Mouse (Mus musculus) neural tube, embryonic 10.5 days (tissue): ENCODE results near the gene Sdk2.

Experiments used
- DNase-seq: peaks from one replicate; pipeline ENCODE4 v3.0.0-alpha.2; 2017; ENCODE audit warnings: low spot score; ENCODE audit errors: extremely low spot score

Gene Sdk2

DNA sequence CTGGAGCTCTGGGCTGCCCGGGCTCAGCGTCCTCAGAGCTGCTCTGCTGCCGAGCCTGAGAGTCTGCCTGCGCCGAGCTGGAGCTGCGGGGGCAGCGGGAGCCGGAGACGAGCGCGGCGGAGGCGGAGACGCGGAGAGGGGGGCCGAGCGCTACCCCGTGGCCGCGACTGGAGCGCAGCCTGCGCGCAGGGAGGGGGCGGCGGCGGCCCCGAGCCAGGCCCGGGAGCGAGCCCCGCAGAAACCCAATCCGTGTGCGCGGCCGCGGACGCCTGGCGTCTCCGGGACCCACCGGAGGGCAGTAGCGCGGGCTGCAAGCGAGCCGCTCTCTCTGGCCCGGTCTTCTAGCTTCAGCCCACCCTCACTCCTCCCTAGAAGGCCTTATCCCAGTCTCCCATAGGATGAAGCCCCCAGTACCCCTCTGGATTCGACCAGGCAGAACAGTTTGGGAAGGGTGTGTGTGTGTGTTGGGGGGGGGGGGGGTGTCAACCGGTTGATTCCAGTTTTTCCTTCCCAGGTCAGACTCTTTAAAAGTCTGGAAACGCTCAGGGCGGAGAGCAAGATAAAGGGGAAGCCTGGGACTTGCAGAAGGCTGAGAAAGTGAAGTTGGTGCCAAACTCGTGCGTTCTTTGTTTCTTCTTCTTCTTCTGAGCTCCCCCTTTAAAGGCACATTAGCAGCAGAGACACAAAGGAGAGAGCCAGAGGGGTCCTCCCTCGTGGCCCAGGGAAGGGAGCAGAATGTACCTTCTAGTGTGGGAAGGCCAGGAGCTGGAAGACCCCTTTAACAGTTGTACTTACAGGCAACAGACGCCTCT lies at the start of gene Sdk2:
TSS of gene Sdk2 (minus strand) at position 96 of the 812 bp plus-strand sequence.
- DNase-seq = peak; percentile 84

DNA sequence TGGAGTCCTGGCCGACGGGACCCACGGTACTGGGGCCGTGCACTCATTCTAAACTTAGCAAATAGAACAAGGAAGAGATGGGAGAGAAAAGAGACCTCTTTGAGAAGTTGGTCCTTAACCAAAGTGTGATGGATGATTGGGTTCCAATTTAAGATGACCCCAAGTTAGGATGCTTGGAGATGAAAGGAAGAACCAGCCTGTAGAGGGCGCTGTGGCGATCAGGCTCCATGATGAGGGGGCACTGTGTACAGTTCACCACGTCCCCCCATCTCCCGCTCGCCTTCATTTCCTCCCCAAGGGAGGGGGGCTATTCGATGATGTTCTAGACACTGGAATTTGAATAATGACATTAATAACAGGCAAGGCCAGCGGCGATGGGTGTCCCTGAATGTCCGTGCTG lies 48.2 kb upstream of the Sdk2 start:
- DNase-seq = no peak

DNA sequence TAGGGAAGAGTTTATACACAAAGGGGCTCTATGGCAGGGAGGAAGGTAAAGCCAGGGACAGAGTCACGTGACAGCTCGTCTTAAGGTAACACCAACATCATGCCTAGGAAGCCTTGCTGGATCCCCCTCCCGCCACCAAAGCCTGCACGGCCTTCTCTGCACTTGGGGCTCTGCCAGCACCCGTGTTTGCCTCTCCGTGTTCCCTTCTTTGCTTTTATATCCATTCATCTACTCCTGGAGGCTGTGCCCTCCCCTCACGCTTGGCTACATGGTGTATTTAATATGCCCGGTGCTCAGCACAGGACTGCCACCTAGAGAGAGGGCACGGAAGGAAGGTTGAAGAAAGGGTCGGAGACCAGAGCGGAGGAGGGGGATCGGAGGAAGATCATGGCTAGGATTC lies 47.8 kb upstream of the Sdk2 start:
- no peak for DNase-seq

DNA sequence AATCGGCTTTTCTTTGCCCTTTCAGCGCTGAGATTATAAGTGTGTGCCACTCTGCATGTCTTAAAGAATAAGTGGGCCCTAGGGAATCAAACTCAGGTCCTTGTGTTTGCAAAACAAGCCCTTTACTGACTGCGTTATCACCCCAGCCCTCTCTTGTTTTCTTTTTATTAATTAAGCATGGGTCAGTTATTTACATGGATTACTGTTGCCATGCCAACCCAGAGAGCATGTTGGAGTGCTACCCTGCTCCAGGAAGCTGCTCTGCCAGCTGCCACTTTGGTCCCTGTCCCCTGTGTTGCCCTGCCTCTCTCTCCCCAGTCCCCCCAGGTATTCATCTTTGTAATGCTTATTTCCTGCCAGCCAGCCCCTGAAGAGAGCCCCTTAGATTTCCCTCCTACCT lies 44.0 kb upstream of the Sdk2 start:
- no peak for DNase-seq

DNA sequence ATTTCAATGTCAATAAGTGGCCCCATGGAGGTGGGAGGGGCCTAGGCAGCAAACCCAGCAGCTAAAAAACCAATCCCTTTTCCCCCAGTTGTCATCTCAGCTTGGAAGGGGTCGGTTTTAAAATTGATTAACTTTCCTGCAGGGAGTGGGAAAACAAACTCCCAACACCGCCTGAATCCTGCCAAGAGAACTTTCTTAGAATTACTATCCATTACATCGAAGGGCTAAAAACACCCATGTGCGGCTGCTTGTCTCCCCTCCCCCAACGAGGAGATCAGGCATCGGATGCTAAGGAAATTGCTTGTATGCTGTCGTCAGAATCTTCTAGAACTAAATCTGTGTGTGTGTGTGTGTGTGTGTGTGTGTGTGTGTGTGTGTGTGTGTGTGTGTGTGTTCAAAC lies 26.8 kb upstream of the Sdk2 start:
- no peak for DNase-seq

DNA sequence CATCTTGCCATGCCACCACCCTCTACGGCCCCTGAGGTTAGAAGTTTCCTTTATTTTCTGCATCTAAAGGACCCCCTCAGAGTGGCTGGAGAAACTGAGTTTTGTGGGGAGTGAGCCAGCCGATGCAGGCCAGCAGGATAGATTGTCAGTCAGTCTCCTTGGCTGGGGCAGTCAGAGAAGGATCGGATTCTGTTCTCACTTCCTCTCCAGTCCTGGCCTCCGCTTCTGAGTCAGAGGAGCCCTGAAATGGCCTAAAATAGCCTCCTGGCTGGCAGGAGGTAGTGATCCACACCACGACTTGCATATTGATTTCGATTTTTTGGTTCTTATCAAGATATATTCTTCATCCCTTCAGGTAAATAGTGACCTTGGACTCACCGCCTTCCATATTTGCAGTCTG lies 26.3 kb upstream of the Sdk2 start:
- DNase-seq = no peak

DNA sequence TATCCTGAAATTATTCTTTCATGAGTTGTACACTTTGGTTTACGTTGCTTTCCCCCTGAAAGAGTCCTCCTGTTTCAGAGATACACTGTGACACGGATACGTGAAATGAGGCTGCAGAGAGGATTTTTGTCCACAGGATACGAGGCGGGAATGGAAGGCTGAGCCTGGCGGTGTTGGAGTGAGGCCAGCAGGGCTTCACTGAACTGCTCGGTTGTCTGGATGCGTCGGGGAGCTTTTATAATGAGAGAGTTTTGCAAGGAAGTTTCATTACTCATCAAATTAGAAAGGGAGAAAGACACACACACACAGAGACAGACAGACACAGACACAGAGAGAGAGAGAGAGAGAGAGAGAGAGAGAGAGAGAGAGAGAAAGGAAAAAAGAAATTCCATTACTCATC lies 13.8 kb upstream of the Sdk2 start:
- no peak for DNase-seq

DNA sequence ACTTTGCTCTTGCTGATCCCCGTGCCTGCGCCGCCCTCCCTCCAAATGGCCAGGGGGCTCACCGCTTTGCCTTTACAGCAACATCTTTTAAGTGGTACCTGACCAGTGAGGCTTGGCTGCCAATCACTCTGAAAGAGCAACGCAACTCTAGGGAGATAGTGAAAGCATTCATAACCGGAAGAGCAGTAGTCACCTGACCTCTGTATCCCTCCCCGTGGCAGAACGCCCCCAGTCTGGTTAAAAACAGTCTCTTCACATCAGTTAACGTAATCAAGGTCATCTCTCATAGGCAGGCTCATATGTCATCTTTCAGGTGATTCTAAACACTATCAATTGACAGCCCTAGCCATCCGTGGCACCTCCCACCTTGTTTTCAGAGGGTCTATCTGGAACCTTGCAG lies 5.8 kb upstream of the Sdk2 start:
- DNase-seq = no peak

DNA sequence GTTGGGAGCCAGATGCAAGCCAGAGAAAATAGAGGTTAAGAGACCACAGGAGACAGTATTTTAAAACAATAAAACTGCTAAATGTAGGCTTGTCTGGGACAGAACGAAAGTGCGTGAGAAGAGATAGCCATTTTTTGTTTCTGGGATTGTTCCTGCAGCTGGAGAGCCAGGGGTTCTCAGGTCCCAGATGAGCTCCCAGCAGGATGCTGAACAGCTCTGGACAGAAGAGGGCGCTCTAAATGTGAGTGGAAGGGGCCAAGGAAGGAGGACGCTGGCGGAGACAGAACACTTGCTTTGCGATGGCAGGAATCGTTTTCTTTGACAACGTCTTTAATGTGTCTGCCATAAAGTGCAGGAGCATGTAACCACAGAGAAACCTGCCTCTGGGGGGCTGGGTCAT lies 5.2 kb upstream of the Sdk2 start:
- peak; percentile 56 for DNase-seq

DNA sequence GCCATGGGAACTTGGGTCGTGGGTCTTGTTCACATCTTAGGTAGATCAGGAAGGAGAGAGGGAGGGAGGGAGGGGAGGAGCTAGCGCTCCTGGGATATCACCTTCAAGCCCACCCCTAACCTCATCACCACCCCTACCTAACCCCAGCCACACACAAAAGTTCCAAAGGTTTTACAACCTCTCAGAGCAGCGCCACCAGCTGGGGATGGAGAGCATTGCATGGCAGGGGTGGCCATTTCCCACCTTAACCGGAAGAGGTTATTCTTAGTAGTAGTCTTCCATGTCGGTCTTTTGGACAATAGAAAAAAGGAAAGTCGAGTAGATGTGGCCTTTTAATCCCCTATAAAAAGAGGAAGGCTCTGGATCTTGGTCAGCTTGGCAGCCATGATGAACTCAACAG lies 4.0 kb upstream of the Sdk2 start:
- no peak for DNase-seq

DNA sequence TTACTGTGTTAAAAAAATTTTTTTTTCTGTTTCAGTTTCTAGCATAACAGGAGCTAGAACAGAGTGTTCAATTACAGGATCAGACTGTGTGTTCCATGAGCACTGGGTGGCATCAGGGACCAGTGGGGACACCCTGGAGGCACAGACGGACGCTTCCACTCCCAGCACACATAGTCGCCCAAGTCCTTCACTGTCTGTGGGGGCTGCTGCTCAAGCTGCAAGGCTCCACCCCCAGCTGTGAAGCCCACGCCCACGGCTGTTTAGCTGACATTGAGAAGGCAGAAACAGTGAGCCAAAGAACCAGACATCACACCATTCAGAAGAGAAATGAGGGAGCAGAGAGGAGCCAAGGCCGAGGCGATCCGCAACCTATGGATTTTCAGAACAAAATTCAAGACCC lies 3.3 kb upstream of the Sdk2 start:
- DNase-seq = no peak

DNA sequence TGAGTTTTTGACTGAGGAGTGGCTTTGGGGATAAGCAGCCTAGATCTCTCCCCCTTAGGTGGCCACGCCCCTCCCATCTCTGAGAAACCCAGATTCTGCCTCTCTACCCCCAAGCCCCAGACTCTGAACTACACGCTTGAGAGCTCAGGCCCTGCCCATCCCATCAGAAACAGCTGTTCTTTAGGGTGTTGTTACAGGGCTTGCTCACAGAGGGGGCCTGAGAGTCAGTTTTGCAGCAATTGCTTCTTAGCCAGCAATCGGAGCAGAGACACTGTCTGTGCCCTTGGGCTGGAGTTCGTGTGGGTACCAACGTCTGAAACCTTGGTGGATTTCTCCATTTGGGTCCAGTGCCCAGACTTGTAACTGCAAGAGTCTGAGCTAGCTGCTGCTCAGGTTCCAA lies 1.5 kb upstream of the Sdk2 start:
- peak; percentile 70 for DNase-seq

DNA sequence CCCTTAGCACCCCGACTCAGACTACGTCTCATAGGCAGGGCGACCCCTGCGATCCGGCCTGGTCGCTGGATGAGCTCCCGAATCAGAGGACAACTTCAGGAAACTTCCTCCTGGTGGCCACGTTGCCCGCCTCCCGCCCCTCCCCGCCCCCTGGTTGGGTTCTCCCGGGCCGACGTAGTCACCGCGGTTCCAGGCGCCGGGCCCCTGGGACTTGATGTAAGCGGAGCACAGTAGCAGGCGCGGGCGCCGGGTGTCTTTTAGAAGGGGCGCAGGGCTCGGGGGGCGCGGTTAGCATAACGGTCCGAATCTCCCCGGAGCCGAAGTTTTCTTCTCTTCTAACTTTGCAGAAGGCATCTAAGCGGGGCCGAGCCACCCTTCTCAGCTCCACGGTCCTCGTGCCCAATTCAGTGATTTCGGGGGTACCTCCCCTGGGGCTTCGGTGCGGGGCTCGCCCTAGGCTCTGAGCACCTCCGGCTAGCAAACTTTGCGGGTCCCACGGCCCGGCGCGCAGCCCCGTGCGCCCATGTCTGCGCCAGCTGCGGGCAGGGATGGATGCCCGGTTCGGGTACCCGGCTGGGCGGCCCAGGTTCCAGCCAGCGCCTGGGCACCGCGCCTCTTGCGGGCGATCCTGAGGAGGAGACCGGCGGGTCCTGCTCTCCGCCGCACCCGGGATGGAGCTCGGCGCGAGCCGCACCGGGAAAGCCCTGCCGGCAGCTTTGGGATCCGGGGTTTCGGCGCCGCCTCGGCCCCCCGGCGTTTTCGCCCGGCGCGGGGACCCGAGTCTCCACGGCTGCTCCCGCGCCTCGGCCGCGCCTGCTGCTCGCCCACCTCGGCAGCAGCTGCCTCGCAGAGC lies 522 bp downstream of the Sdk2 start:
- no peak for DNase-seq

DNA sequence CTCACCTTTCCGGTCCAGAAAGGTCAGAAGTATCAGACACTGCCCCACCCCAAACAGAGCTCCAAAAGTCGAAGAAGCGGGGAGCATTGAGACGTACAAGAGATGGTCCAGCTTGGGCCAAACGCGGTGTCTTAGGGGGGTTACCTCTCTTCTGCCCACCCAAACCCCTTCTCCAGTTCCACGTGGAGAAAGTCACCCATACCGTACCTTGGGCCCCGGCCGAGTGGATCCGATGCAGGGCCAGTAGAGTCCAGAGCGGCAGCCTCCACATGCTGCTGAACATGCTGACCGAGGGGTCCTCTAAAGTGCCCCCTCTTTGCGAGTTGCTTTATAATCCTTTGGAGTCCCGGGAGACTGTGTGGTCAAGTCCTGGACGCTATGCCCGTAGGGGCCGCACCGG lies 1.2 kb downstream of the Sdk2 start:
- DNase-seq = no peak

DNA sequence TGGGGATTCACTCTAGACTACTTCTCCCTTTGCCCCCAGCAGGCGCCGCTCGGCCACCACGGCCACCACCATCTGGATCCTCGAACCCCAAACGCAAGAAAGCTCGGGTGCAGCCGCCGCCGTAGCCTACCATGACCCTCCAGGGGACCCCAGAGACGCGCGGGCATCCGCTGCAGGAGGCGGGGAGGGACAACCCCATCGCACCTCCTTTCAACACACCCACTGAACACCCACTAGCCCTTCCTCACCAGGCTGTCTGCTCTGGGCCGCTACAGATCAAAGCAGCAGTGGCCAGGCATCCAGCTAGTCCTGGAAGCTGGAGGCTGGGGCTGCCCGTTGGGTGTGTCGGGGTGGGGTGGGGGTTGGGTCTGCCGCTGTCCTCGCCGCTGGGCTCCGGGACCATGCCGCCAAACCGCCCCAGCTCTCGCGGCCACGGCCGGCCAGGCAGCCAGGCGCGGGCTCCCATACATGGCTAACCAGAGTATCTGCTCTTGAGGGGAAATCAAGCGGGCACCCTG lies 1.9 kb downstream of the Sdk2 start:
- DNase-seq = peak; percentile 70

DNA sequence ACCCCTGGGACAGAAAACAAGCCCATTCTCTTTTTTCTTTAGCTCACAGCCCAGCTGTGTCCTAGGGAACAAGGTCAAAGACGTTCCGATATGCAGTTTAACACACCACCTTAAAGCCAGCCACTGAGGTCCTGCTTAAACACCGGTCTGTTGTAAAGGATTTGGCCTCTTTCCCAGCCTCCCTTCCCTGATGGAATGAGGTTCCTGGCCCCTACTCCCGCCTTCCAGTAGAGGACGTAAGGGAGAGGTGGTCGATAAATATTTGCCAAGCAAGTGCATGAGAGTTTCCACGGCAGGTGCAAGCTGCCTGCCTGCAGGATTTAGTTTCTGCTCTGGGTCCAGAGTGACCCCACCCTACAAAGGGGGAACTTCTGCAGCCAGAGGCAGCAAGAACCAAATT lies 4.9 kb downstream of the Sdk2 start:
- no peak for DNase-seq

DNA sequence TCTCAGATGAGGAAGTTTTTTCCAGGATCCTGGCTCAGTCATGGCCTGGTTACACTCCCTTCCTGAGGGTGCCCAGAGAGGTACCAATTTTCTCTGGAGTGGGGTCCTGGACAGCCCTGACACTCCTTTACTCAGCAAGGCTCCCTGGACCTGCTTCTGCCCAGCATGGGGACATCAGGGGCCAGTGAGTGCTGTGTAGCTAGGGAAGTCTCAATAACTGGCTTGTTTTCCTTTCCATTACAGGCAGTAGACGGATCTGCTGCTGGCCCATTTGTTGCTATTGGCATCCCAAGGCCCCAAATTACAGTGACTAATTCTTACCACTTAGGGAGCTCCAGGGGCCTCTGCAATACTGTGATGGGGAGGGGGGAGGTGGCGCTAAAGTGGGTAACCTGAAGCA lies 5.6 kb downstream of the Sdk2 start:
- no peak for DNase-seq

DNA sequence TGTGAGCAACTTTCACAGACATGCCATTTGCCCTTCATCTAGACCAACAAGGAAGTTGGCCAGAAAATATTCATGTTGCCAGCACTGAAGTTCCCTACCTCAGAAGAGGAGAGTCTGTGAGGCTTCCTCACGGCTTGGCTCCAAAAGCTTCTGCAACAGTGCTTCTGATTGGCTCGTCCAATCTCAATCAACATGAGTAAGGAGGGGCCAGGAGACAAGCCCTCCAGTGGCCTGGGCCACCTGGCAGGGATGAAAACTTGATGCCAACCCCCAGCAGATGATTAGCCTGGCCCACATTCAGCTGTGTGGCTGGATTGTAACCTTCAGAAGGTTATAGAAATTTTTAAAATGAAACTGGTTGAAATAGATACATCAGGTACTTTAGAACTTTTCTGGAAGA lies 10.5 kb downstream of the Sdk2 start:
- DNase-seq = no peak

DNA sequence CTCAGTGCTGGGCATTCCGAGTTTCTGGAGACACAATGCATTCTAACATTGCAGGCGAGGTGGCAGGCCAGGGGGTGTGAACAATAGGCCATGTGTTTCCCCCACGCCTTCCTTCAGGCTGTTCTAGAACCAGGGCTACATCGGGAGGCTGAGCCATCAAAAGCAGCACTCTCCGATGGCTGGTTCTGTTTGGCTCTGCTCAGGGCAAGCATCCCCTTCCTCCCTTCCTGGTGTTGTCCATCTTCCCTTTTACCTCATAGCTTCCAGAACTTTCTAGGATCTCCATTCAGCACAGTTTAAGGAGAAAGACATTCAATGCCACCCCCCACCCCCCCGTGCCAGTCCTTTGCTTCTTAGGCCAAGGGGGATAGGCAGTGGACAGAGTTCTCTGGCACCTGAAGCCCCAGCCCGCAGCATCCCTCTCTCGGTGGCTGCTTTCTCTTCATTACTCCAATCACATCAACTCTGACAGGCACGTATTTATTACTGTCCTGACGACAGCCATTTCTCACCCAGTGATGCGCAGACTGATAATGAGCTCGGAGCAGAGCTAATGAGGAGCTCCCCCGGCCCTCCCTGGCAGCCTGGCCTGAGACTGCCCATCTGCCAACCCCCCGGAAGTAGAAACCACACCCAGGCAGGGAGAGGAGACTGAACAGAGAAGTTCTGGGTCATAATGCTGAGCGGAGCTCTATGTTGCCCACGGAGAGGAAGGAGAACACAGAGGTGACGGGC lies 12.1 kb downstream of the Sdk2 start:
- DNase-seq = no peak

DNA sequence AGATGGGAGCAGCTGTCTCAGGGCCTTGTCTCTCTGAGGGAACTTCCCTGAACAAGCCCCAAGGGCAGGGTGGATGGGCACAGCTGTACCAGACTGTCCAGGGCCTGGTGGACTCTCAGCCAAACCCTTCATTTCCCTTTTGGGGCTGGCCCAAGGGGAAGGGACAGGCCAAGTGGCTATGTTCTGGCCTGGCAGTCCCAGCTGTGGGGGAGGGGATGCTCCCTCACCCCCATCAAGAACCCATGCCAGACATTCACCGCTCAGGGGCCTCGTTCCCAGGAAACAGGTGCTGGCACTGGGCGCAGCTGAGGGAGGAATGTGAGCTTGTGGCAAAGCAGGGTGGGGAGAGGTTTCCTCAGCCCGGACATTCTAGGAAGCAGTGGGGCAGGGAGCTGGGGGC lies 15.5 kb downstream of the Sdk2 start:
- DNase-seq = no peak

DNA sequence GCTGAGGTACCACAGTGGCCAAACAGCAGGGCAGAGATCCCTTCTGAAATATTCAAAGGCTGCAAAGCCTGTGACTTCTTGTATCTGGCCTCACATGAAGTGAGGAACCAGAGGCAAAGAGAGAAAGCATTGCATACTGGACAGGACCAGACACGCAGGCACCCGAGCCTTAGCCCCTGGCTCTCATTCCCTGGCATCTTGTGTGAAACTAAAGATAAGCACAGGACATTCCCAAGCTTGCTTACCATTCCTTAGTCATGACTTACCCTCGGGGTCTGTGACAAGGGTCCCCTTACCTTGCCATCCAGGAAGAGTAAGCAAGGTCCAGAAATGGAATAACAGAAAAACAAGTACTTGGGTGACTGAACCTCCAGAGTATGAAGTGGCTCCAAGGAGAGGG lies 16.3 kb downstream of the Sdk2 start:
- DNase-seq = no peak

DNA sequence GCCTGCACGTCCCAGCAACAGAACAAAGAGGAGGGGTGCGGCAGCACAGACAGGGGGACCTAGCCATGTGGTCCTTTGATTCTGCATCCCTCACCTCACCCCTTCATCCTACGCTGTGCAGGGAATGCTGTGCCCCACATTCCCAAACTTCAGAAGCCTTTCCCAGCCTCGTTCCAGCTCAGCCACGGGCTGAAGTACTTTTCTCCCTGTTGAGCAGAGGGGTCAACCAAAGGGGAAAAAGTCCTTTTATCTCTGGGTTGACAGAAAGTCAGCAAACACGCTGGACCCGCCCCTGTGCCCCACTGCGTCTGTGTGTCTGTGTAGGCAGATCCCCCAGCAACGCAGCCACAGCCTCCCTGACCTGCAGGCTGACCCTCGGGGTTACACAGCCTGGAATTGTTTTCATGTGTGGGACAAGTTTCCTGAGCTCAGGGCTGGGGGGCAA lies 18.9 kb downstream of the Sdk2 start:
- DNase-seq = peak; percentile 78
